Mouse (Mus musculus) C2C12 (cell line): Measurements from ENCODE around the gene Col4a2.

Experiments
- CEBPB ChIP-seq: IDR thresholded peaks from one replicate; pipeline ENCODE4 v1.6.1; 2011; ENCODE audit warnings: low read depth, mild to moderate bottlenecking, control low read depth, moderate library complexity
- CTCF ChIP-seq: IDR thresholded peaks from one replicate; pipeline ENCODE4 v1.5.1; 2011; ENCODE audit not compliant: control insufficient read depth, insufficient read depth, insufficient read length
- MAX ChIP-seq: IDR thresholded peaks from one replicate; pipeline ENCODE4 v1.6.1; 2011; ENCODE audit warnings: mild to moderate bottlenecking, control low read depth
- MYOD1 ChIP-seq: IDR thresholded peaks from one replicate; pipeline ENCODE4 v1.6.1; 2011; ENCODE audit warnings: low read depth; ENCODE audit not compliant: control insufficient read depth, insufficient read length
- MYOG ChIP-seq: IDR thresholded peaks from one replicate; pipeline ENCODE4 v1.6.1; 2011; ENCODE audit not compliant: control insufficient read depth, insufficient read length; ENCODE audit errors: extremely low read depth
- USF1 ChIP-seq: IDR thresholded peaks from one replicate; pipeline ENCODE4 v1.6.1; 2011; ENCODE audit warnings: low read depth, mild to moderate bottlenecking, control low read depth, moderate library complexity

DNA sequence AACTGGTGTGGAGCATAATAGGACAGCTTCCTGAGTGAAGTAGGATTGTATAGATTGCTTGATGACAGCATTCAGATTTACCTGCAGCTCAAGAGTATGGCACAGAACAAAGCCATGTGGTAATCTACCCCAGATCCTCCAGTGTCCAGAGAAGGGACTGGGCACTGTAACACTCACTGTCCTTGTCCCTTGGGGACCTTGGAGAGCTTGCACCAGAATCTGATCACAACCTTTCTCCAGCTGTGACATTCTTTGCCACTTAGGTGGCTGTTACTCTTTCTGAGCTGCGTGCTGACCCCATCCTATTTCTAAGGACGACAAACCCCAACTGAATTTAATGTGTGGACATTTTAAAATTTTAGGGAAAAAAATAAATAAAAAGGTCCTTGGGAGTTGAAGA lies 46.1 kb upstream of the Col4a2 start:
- TF ChIP-seq CTCF, result no peak
- no peak for TF ChIP-seq USF1
- no peak for TF ChIP-seq CEBPB
- TF ChIP-seq MYOD1, result no peak
- TF ChIP-seq MAX, result no peak
- TF ChIP-seq MYOG, result no peak
